Mouse (Mus musculus) embryonic fibroblast, embryonic 13.5 days (primary cell): ENCODE data around the gene St6gal1.

ENCODE experiments used
- CTCF ChIP-seq: IDR thresholded peaks from 2 replicates; pipeline ENCODE4 v1.5.1; 2011; ENCODE audit warnings: mild to moderate bottlenecking, control low read depth, low read length, moderate library complexity, borderline replicate concordance; ENCODE audit not compliant: insufficient read depth
- POLR2A ChIP-seq: IDR thresholded peaks from 2 replicates; pipeline ENCODE4 v1.6.1; 2011; ENCODE audit warnings: low read depth, mild to moderate bottlenecking, control low read depth, low read length, moderate library complexity

DNA sequence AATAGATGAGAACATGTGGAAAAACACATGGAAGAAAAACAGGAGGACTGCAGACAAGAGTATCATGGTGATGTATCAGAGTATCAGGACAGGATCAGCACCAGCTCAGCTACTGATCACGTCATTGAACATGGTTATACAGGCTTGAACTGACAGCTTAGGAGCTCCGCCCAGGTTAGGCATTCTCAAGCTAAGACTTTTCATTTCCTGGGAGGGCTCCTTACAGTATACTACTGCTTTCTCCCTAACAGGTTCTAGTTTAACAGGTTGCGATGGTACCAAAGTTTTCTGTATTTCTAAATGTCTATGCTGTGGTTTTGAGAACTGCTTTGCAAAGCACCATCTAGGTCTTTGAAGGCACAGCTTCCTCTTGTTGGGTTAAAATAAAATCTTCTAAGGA lies 43.1 kb upstream of the St6gal1 start:
- TF ChIP-seq POLR2A = no peak
- no peak for TF ChIP-seq CTCF
